Mouse (Mus musculus): ENCODE data around the gene Ace. TPM values are rescaled to one million over a fixed set of nuclear protein-coding genes. Genes with fewer than 3 reads are reported as not detected.

Ace gene
- total and polyA plus RNA-seq, 3 experiments, result not detected

GRCm38 (mm10) chr11:105944770-105945672, 22.7 kb upstream of the Ace start (continued):
- TF ChIP-seq NELFE (IDR thresholded peaks at IDR 0.05; ENCODE audit: low read depth, low read length) (no peak), CHD2 (IDR thresholded peaks at IDR 0.05; ENCODE audit: low read length) (no peak)

- H3K27ac ChIP-seq (ENCODE audit: control insufficient read depth, low read depth, low read length), result peak overlapping the region; percentile 95
- peak overlapping the region; percentile 74 for H3K9ac ChIP-seq (ENCODE audit: control insufficient read depth, low read depth, low read length, poor library complexity, severe bottlenecking)
- H3K27me3 ChIP-seq (ENCODE audit: control insufficient read depth in 1 of 2, insufficient read depth in 2 of 2, low read length in 2 of 2), result no peaks in the 10 kb centered on the region; a peak in 1 of 4 replicates
- peak overlapping the region; percentile 50 to 64 for H3K4me3 ChIP-seq (ENCODE audit: control insufficient read depth in 1 of 2, insufficient read depth in 1 of 2, low read depth in 2 of 2, low read length in 2 of 2)
- DNase-seq (ENCODE audit: low read depth, low spot score), result peak; percentile 96
- H3K9me3 ChIP-seq (replicated peaks; ENCODE audit: insufficient read depth, low read length), result no peaks in the 10 kb centered on the region
- peaks cover 4% of the 10 kb centered on the region; the same call in 1 of the 2 replicates for H3K79me2 ChIP-seq (ENCODE audit: control insufficient read depth, insufficient read depth, low read length, poor library complexity)
- H3K4me1 ChIP-seq (ENCODE audit: control insufficient read depth in 1 of 2, insufficient read depth in 2 of 2, low read length in 2 of 2), result peaks cover 10 to 45% of the 10 kb centered on the region in 2 experiments
- H3K36me3 ChIP-seq (ENCODE audit: control insufficient read depth in 1 of 2, insufficient read depth in 2 of 2, low read length in 2 of 2), result peaks cover 0 to 16% of the 10 kb centered on the region in 2 experiments; a peak in 2 of 4 replicates
- TF ChIP-seq KAT2A (conservative IDR thresholded peaks at IDR 0.05; ENCODE audit: low read depth, low read length) (peak; percentile 25; the same call in 1 of the 2 replicates), BHLHE40 (IDR thresholded peaks at IDR 0.05; ENCODE audit: borderline replicate concordance, low read depth, low read length) (no peak; the same call in 1 of the 2 replicates), MYB (IDR thresholded peaks at IDR 0.05; ENCODE audit: low read depth, low read length) (peak; percentile 79), RCOR1 (IDR thresholded peaks at IDR 0.05; ENCODE audit: low read depth, low read length) (no peak; the same call in 1 of the 2 replicates), USF1 (IDR thresholded peaks at IDR 0.05; ENCODE audit: low read depth, low read length) (peak; percentile 30; the same call in 1 of the 2 replicates), CHD1 (IDR thresholded peaks at IDR 0.05; ENCODE audit: low read depth, low read length) (no peak), NRF1 (IDR thresholded peaks at IDR 0.05; ENCODE audit: insufficient read depth, low read depth, low read length, poor library complexity, severe bottlenecking) (peak; percentile 27; the same call in 1 of the 2 replicates), ZKSCAN1 (IDR thresholded peaks at IDR 0.05; ENCODE audit: low read depth, low read length) (no peak), ELF1 (IDR thresholded peaks at IDR 0.05; ENCODE audit: low read depth, low read length) (peak; percentile 81), EP300 (IDR thresholded peaks at IDR 0.05; ENCODE audit: low read depth in 1 of 2, low read length in 2 of 2) (peak; percentile 84), RAD21 (IDR thresholded peaks at IDR 0.05; ENCODE audit: low read depth, low read length) (no peak), POLR2A (IDR thresholded peaks at IDR 0.05; ENCODE audit: control insufficient read depth in 1 of 2, insufficient read depth in 1 of 2, low read depth in 1 of 2, low read length in 2 of 2, poor library complexity in 1 of 2) (peak in 1 of 2 experiments; percentile 94; a peak in 3 of 4 replicates), CHD2 (IDR thresholded peaks at IDR 0.05; ENCODE audit: low read length) (peak; percentile 10; the same call in 1 of the 2 replicates), MAX (IDR thresholded peaks at IDR 0.05; ENCODE audit: low read length) (peak; percentile 91), GABPA (IDR thresholded peaks at IDR 0.05; ENCODE audit: low read depth, low read length) (no peak), MXI1 (IDR thresholded peaks at IDR 0.05; ENCODE audit: low read depth, low read length) (peak; percentile 89), JUND (IDR thresholded peaks at IDR 0.05; ENCODE audit: low read depth, low read length) (0 out of 2 replicates have a peak, but pooled peaks have one; percentile 28), NELFE (IDR thresholded peaks at IDR 0.05; ENCODE audit: low read depth, low read length) (peak; percentile 72; the same call in 1 of the 2 replicates), TAL1 (IDR thresholded peaks at IDR 0.05; ENCODE audit: low read length) (no peak), SIN3A (IDR thresholded peaks at IDR 0.05; ENCODE audit: low read length) (peak; percentile 95), TCF12 (IDR thresholded peaks at IDR 0.05; ENCODE audit: low read depth, low read length) (peak; percentile 56), SMC3 (IDR thresholded peaks at IDR 0.05; ENCODE audit: low read depth, low read length) (no peak), USF2 (IDR thresholded peaks at IDR 0.05; ENCODE audit: borderline replicate concordance in 1 of 2, insufficient read depth in 1 of 2, low read depth in 1 of 2, low read length in 2 of 2) (no peak; a peak in 1 of 4 replicates), ZMIZ1 (IDR thresholded peaks at IDR 0.05; ENCODE audit: low read depth, low read length) (peak; percentile 96), TBP (IDR thresholded peaks at IDR 0.05; ENCODE audit: low read depth, low read length) (peak; percentile 59), GATA1 (IDR thresholded peaks at IDR 0.05; ENCODE audit: low read depth, low read length) (peak; percentile 86), ZNF384 (IDR thresholded peaks at IDR 0.05; ENCODE audit: low read depth, low read length) (no peak), ZC3H11A (IDR thresholded peaks at IDR 0.05; ENCODE audit: low read depth, low read length) (no peak), HCFC1 (IDR thresholded peaks at IDR 0.05; ENCODE audit: low read depth, low read length) (peak; percentile 76), UBTF (IDR thresholded peaks at IDR 0.05; ENCODE audit: borderline replicate concordance, insufficient read depth, low read depth, low read length) (no peak), MYC (IDR thresholded peaks at IDR 0.05; ENCODE audit: low read depth, low read length) (peak; percentile 96), ETS1 (IDR thresholded peaks at IDR 0.05; ENCODE audit: low read depth, low read length) (peak; percentile 72)
These were observed 21.0 kb upstream of the Ace start for GRCm38 (mm10) chr11:105946694-105947154.

Data from MEL (cell line).